Mouse (Mus musculus): Measurements from ENCODE around the gene Dnajc9.

Gene Dnajc9

DNA sequence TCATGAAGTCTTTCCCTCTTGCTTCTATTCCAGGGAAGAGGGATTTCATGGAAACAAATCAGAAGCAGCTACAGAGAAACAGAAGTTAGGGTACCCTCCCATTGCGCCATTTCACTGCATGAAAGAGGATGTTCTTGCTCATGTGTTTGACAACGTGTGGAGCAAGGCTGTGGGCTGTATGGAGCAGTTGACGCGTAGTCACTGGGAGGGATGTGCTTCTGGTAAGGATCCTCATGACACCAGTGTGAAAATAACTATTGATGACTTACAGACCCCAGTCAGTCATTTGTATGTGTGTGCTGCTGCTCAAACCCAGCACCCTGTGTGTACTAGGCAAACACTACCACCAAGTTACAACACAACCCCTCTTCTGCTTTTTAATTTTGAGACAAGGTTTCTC is 25.5 kb downstream of the Dnajc9 start:
- DNase-seq (ENCODE audit: low read depth in 1 of 2, low spot score in 2 of 2): peak; percentile 8 to 20

DNA sequence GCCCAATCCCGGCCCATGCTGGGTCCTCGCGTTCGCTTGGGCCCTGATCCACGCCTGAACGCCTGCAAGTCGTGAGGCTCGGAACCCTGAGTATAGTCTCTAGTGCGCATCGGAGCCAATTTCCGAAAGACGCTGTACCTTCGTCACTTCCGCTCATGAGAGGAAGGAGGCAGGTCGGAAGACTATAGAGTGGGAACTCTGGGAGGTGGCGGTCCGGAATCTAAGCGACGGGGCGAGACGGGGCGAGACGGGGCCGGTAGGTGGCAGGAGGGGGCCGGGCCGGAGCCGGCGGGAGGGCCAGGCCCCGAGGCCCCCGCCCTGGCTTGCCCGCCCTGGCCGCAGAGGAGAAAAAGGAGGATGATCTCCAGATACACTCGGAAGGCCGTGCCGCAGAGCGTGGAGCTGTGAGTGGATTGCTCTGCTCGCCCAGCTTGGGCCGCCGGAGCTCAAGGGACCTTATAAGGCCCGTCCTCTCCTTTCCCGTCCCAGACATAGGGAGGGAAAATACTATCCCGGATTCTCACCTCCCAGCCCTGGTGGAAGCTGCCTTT is 40.6 kb downstream of the Dnajc9 start, which contains the start of the genes Ecd and Fam149b:
Gene Ecd (minus strand): TSS at position 131 of the 551 bp plus-strand sequence.
Gene Fam149b (plus strand): TSS at position 172 of the 551 bp plus-strand sequence.
- DNase-seq (ENCODE audit: low read depth in 1 of 2, low spot score in 2 of 2): peak; percentile 84 to 89

DNA sequence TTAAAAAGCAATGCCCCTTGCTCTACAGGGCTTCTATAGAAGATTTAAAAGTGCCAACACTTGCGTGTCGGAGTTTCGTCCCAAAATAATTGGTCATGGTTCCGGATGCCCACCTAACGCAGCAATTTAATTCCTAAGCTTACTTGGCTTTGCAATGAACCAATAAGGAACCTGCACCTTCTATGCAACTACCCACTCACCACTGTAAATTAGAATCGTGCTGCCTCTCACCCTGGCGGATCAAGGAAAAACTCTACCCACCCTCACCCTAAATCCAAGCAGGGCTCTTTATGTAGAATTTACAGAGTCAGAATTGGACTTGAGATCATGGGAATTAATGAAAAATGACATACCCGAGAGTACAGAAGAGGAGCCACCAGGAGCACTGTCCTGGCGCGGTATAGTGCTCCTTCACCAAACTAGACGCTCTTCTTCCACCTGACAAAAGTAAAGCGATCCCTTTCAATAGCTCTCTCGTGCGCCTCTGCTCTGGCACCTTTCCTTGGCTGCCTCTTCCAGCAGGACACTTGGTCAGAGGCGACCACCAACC is 41.2 kb downstream of the Dnajc9 start:
- DNase-seq (ENCODE audit: low read depth in 1 of 2, low spot score in 2 of 2): no peak

DNA sequence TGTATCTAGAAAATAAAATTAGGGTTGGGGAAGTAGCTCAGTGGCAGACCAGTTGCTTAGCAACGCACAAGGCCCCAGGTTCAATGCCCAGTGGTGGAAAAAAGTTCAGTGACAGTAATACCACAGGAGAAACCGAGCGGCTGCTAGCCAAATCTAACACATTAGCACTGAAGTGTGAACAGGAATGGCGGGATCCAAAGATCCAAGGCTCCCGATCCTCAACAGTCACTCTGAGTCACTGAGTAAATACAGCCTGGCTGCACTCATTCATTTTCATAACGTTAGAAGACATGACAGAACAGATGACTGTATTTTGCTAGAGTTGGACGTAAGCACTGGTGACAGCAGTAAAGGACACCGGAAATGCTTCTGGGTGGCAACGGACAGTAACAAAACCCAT is 42.8 kb downstream of the Dnajc9 start:
- no peak for DNase-seq (ENCODE audit: low read depth in 1 of 2, low spot score in 2 of 2)

DNA sequence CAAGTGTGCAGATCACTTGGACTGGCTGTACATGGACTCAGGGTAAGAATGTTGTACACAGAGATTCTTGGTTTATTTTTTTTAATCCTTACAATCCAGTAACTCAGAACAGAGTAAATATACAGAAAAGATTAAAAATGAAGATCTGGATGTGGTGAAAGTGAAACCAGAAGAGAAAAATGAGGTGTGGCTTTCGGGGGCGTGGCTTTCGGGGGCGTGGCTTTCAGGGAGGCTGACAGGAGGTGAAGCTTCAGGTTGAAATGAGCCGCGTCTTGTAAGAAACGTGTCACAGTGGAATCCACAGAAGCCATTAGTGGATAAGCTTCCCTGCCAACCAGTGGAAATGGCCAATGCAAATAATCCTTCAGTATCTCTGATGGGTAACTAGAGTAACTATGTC is 47.8 kb downstream of the Dnajc9 start:
- no peak for DNase-seq (ENCODE audit: low read depth in 1 of 2, low spot score in 2 of 2)

DNA sequence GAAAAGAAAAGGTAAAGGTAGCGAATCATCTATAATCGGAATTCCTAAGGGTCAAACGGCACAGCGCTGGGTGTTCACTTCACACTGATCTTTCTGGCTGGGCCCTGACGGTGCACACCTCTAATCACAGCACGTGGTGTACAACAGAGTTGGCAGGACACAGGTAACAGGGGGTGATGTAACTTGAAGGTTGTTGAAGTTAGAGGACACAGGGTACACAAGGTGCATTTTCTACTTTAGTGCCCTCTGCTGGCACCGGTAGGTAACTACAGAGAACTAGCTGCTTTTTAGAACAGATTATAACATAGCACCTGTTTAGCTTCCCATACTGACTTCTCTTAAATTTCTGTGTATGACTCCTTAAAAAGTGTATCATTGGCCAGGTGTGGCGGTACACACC is 48.6 kb downstream of the Dnajc9 start:
- DNase-seq (ENCODE audit: low read depth in 1 of 2, low spot score in 2 of 2): no peak

DNA sequence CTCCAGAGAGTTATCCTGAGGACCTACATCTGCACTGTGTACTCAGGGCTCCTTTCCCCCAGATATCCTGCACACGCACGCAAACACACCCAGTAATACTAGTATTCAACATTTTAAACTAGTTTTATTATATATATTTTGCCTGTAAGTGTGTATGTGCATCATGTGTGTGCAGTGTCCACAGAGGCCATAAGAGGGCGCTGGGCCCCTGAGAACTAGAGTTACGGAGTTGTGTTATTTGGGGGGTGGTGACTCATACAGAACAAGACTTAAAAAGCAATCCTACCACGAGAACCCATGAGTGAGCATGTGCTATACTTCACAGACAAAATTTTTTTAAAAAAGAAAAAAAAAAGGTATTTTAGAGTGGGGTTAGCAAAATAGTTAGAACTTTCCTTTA is 49.3 kb downstream of the Dnajc9 start:
- DNase-seq (ENCODE audit: low read depth in 1 of 2, low spot score in 2 of 2): no peak

All from monocyte, adult 2 months (primary cell).